Mouse (Mus musculus): ENCODE measurements around the gene 1700017D01Rik. TPM values are rescaled to one million over a fixed set of nuclear protein-coding genes. Genes with fewer than 3 reads are reported as not detected.

Gene 1700017D01Rik
- total RNA-seq, 2 experiments from 2014 or later = not detected

DNA sequence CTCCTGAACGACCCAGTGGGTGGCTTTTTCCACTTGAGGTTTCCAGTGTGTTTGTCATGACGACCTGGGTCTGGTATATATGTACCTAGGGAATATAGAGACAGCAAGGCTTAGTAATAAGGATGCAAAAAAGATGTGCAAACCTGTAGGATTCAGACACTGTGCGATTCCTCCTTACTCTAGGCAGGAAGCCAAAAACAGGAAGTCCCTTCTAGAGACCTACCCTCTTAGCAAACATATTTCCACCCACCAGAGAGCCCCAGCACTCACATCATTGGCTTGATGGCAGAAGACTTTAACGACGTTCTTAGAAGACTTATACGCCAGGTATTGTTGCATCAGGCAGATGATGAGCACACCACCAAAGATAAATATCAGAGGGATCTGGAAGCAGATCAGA, 82.7 kb downstream of the 1700017D01Rik start:
- no peak for DNase-seq

Other genes with a start within 250 kb of the 1700017D01Rik start
- 10 to 100 TPM; 84.0 to 93.2 TPM for gene Tmem109, start 248.9 kb downstream of the 1700017D01Rik start, total RNA-seq (2021)
- 100 to 1,000 TPM; 124 to 163 TPM for gene Prpf19, start 235.6 kb downstream of the 1700017D01Rik start, total RNA-seq (2021)
- not detected for gene Zp1, start 210.2 kb downstream of the 1700017D01Rik start, total RNA-seq (2021)
- gene Ptgdr2, start 193.7 kb downstream of the 1700017D01Rik start, total RNA-seq (2021) = not detected
- gene Ccdc86, start 181.6 kb downstream of the 1700017D01Rik start, total RNA-seq (2021) = 10 to 100 TPM; 11.2 to 14.4 TPM
- gene Ms4a10, start 156.2 kb downstream of the 1700017D01Rik start, total RNA-seq (2021) = 1 to 10 TPM; 2.8 to 3.9 TPM
- not detected for gene Ms4a15, start 137.6 kb downstream of the 1700017D01Rik start, total RNA-seq (2021)
- not detected for gene Ms4a18, start 112.8 kb downstream of the 1700017D01Rik start, total RNA-seq (2021)
- gene Ms4a8a, start 49.8 kb downstream of the 1700017D01Rik start, total RNA-seq (2021) = 1 to 10 TPM; 1.2 to 2.3 TPM
- gene 1700025F22Rik, start 34.4 kb upstream of the 1700017D01Rik start, total RNA-seq (2021) = not detected
- gene Ms4a13, start 65.9 kb upstream of the 1700017D01Rik start, total RNA-seq (2021) = not detected
- gene Ms4a12, start 101.6 kb upstream of the 1700017D01Rik start, total RNA-seq (2021) = not detected
- 1 to 10 TPM; 3.6 to 4.1 TPM for gene Ms4a1, start 135.4 kb upstream of the 1700017D01Rik start, total RNA-seq (2021)
- not detected for gene Ms4a5, start 153.0 kb upstream of the 1700017D01Rik start, total RNA-seq (2021)
- not detected for gene Ms4a14, start 183.6 kb upstream of the 1700017D01Rik start, total RNA-seq (2021)
- 1 to 10 TPM in 1 of 2 experiments, under 1 TPM in 1; 0.96 to 1.8 TPM for gene Ms4a7, start 205.3 kb upstream of the 1700017D01Rik start, total RNA-seq (2021)
- 1 to 10 TPM; 2.6 to 6.4 TPM for gene Ms4a4a, start 244.6 kb upstream of the 1700017D01Rik start, total RNA-seq (2021)